Mouse (Mus musculus): ENCODE data around the gene Trmt13.

Trmt13 gene

GRCm38 (mm10) chr3:116632971-116633370 is 18.6 kb upstream of the Trmt13 start:
- DNase-seq = no peak

GRCm38 (mm10) chr3:116631459-116631858 is 17.1 kb upstream of the Trmt13 start:
- DNase-seq = no peak

- DNase-seq = no peak
These were observed 8.3 kb upstream of the Trmt13 start for GRCm38 (mm10) chr3:116622641-116623040.

GRCm38 (mm10) chr3:116620636-116621370 is 6.4 kb upstream of the Trmt13 start:
- no peak for DNase-seq

GRCm38 (mm10) chr3:116618855-116619254 is 4.5 kb upstream of the Trmt13 start:
- no peak for DNase-seq

- no peak for DNase-seq
These were observed 1.1 kb upstream of the Trmt13 start for GRCm38 (mm10) chr3:116615318-116616068.

- no peak for DNase-seq
These were observed 9.8 kb downstream of the Trmt13 start for GRCm38 (mm10) chr3:116604570-116604969.

GRCm38 (mm10) chr3:116601781-116602180 is 12.6 kb downstream of the Trmt13 start:
- DNase-seq = no peak

- no peak for DNase-seq
These were observed 13.4 kb downstream of the Trmt13 start for GRCm38 (mm10) chr3:116601005-116601404.

- DNase-seq = no peak
These were observed 14.7 kb downstream of the Trmt13 start for GRCm38 (mm10) chr3:116599705-116600104.

GRCm38 (mm10) chr3:116595603-116595991 is 18.8 kb downstream of the Trmt13 start:
- DNase-seq = no peak

- peak; percentile 100 for DNase-seq
These were observed 19.4 kb downstream of the Trmt13 start, which contains the start of gene Sass6 for GRCm38 (mm10) chr3:116594728-116595602. Gene Sass6 (plus strand): TSS chr3:116594982.

- DNase-seq = no peak
These were observed 20.2 kb downstream of the Trmt13 start for GRCm38 (mm10) chr3:116594076-116594727.

GRCm38 (mm10) chr3:116582201-116582600 is 32.2 kb downstream of the Trmt13 start:
- DNase-seq = no peak

GRCm38 (mm10) chr3:116577286-116577685 is 37.1 kb downstream of the Trmt13 start:
- DNase-seq = peak; percentile 34

- DNase-seq = no peak
These were observed 43.8 kb downstream of the Trmt13 start for GRCm38 (mm10) chr3:116570628-116571027.

- no peak for DNase-seq
These were observed 51.3 kb downstream of the Trmt13 start for GRCm38 (mm10) chr3:116563095-116563492.

- no peak for DNase-seq
These were observed 51.8 kb downstream of the Trmt13 start, which contains the start of gene Lrrc39 for GRCm38 (mm10) chr3:116562408-116563094. Gene Lrrc39 (plus strand): TSS chr3:116562973.

- DNase-seq = peak; percentile 33
These were observed 53.1 kb downstream of the Trmt13 start for GRCm38 (mm10) chr3:116561315-116561714.

GRCm38 (mm10) chr3:116551362-116551761 is 63.0 kb downstream of the Trmt13 start:
- DNase-seq = no peak

- no peak for DNase-seq
These were observed 67.0 kb downstream of the Trmt13 start for GRCm38 (mm10) chr3:116547430-116547829.

- no peak for DNase-seq
These were observed 71.9 kb downstream of the Trmt13 start for GRCm38 (mm10) chr3:116542532-116542931.
